Comparison of ENCODE assay signal across 8 mouse cellular contexts in genomic region chr19:10101341-10102053, GRCm38 (mm10). TPM values are rescaled to one million over a fixed set of nuclear protein-coding genes. Genes with fewer than 3 reads are reported as not detected.
DNase-seq lines count a peak whose midpoint lies in the region; ATAC-seq and TF ChIP-seq lines count a peak whose summit lies in the region.

Gene Fads2 (minus strand): TSS chr19:10101746.

- peaks cover 43% of the 10 kb centered on the region for H3K79me2 ChIP-seq in C2C12 (ENCODE audit: control insufficient read depth, insufficient read depth)

- H3K4me2 ChIP-seq in forebrain, embryonic 11.5 days (ENCODE audit: low read depth, low read length, severe bottlenecking) = peak within 1 kb of the TSS; percentile 61
- peak within 1 kb of the TSS; percentile 84 for H3K4me2 ChIP-seq in heart, embryonic 15.5 days
- H3K4me2 ChIP-seq in liver, embryonic 14.5 days (ENCODE audit: low read depth) = peak within 1 kb of the TSS; percentile 96
- peak within 1 kb of the TSS; percentile 90 for H3K4me2 ChIP-seq in neural tube, embryonic 13.5 days

- H3K27me3 ChIP-seq in C2C12 (ENCODE audit: control insufficient read depth, insufficient read depth, insufficient read length) = no peaks in the 10 kb centered on the region
- H3K27me3 ChIP-seq in forebrain, embryonic 11.5 days (ENCODE audit: control insufficient read depth, insufficient read depth, low read length) = no peaks in the 10 kb centered on the region
- H3K27me3 ChIP-seq in heart, embryonic 15.5 days = no peaks in the 10 kb centered on the region
- no peaks in the 10 kb centered on the region for H3K27me3 ChIP-seq in liver, embryonic 14.5 days (ENCODE audit: control insufficient read depth, insufficient read depth, low read length)
- no peaks in the 10 kb centered on the region for H3K27me3 ChIP-seq in neural tube, embryonic 13.5 days
- no peaks in the 10 kb centered on the region for H3K27me3 ChIP-seq in testis, adult 2 months (ENCODE audit: control insufficient read depth, insufficient read depth, low read length)

- peak; percentile 55 for DNase-seq in c-Kit-positive CD71-negative TER-119-negative erythroid progenitor cells, embryonic 14.5 days (ENCODE audit: low read depth)
- DNase-seq in forebrain, embryonic 11.5 days (ENCODE audit: low spot score) = peak; percentile 98
- DNase-seq in kidney, postnatal 36 days = peak; percentile 91 to 92
- DNase-seq in liver, embryonic 14.5 days (ENCODE audit: low read depth in 3 of 3, low spot score in 3 of 3) = peak; percentile 62 to 65 (median 64)

- H3K27ac ChIP-seq in forebrain, embryonic 11.5 days (ENCODE audit: low read depth, low read length) = peak within 1 kb of the TSS; percentile 99
- H3K27ac ChIP-seq in heart, embryonic 15.5 days = peak within 1 kb of the TSS; percentile 83
- peak within 1 kb of the TSS; percentile 38 for H3K27ac ChIP-seq in liver, embryonic 14.5 days
- H3K27ac ChIP-seq in neural tube, embryonic 13.5 days (replicated peaks) = peak within 1 kb of the TSS; percentile 99
- H3K27ac ChIP-seq in testis, adult 2 months (ENCODE audit: control insufficient read depth, insufficient read depth, low read depth, low read length) = peak within 1 kb of the TSS; percentile 86

- H3K79me3 ChIP-seq in C2C12 (ENCODE audit: low read depth) = peaks cover 21% of the 10 kb centered on the region

- TF ChIP-seq POLR2A in testis, adult 2 months (IDR thresholded peaks at IDR 0.05; ENCODE audit: control insufficient read depth, low read depth, low read length) = peak; percentile 90

- H3K9ac ChIP-seq in forebrain, embryonic 11.5 days (ENCODE audit: low read length) = peak within 1 kb of the TSS; percentile 95
- H3K9ac ChIP-seq in heart, embryonic 15.5 days = peak within 1 kb of the TSS; percentile 62
- peak within 1 kb of the TSS; percentile 66 for H3K9ac ChIP-seq in liver, embryonic 14.5 days (replicated peaks)
- peak within 1 kb of the TSS; percentile 95 for H3K9ac ChIP-seq in neural tube, embryonic 13.5 days

- peaks cover 14% of the 10 kb centered on the region for H3K36me3 ChIP-seq in C2C12 (ENCODE audit: control insufficient read depth, insufficient read depth)
- peaks cover 2% of the 10 kb centered on the region; the same call in 1 of the 2 replicates for H3K36me3 ChIP-seq in forebrain, embryonic 11.5 days (ENCODE audit: control insufficient read depth, insufficient read depth, low read length)
- no peaks in the 10 kb centered on the region for H3K36me3 ChIP-seq in heart, embryonic 15.5 days
- no peaks in the 10 kb centered on the region for H3K36me3 ChIP-seq in liver, embryonic 14.5 days (replicated peaks; ENCODE audit: control insufficient read depth, insufficient read depth, low read depth)
- 0 out of 2 replicates have a peak, but pooled peaks cover 6% of the 10 kb centered on the region for H3K36me3 ChIP-seq in neural tube, embryonic 13.5 days
- no peaks in the 10 kb centered on the region for H3K36me3 ChIP-seq in testis, adult 2 months (ENCODE audit: control insufficient read depth, insufficient read depth, low read length)

- TF ChIP-seq CTCF in C2C12 (IDR thresholded peaks at IDR 0.05; ENCODE audit: control insufficient read depth, insufficient read depth, insufficient read length) = peak; percentile 1
- peak; percentile 44; the same call in 1 of the 2 replicates for TF ChIP-seq CTCF in liver, embryonic 14.5 days (IDR thresholded peaks at IDR 0.05; ENCODE audit: low read depth)
- TF ChIP-seq CTCF in testis, adult 2 months (IDR thresholded peaks at IDR 0.05; ENCODE audit: control insufficient read depth, insufficient read depth, insufficient replicate concordance, low read depth, low read length) = no peak

- no peak for TF ChIP-seq EP300 in liver, embryonic 14.5 days (IDR thresholded peaks at IDR 0.05; ENCODE audit: low read depth)

- no peaks in the 10 kb centered on the region for H3K9me3 ChIP-seq in forebrain, embryonic 11.5 days (ENCODE audit: control insufficient read depth, low read length)
- H3K9me3 ChIP-seq in heart, embryonic 15.5 days (replicated peaks) = no peaks in the 10 kb centered on the region
- H3K9me3 ChIP-seq in liver, embryonic 14.5 days (ENCODE audit: control insufficient read depth, low read length) = no peaks in the 10 kb centered on the region
- H3K9me3 ChIP-seq in neural tube, embryonic 13.5 days = no peaks in the 10 kb centered on the region

- peak within 1 kb of the TSS; percentile 93 for H3ac ChIP-seq in C2C12 (ENCODE audit: control insufficient read depth, insufficient read length, low read depth)

- H3K4me1 ChIP-seq in forebrain, embryonic 11.5 days (replicated peaks; ENCODE audit: control insufficient read depth, insufficient read depth, low read length) = peaks cover 18% of the 10 kb centered on the region
- H3K4me1 ChIP-seq in heart, embryonic 15.5 days (replicated peaks) = peaks cover 23% of the 10 kb centered on the region
- H3K4me1 ChIP-seq in liver, embryonic 14.5 days (replicated peaks; ENCODE audit: control insufficient read depth in 2 of 2, insufficient read depth in 2 of 2, low read length in 1 of 2) = peaks cover 21 to 33% of the 10 kb centered on the region in 2 experiments
- peaks cover 49% of the 10 kb centered on the region for H3K4me1 ChIP-seq in neural tube, embryonic 13.5 days (replicated peaks)
- H3K4me1 ChIP-seq in testis, adult 2 months (ENCODE audit: control insufficient read depth, insufficient read depth, low read length) = peaks cover 7% of the 10 kb centered on the region

- H3K4me3 ChIP-seq in C2C12 (ENCODE audit: insufficient read depth, poor library complexity, severe bottlenecking) = peak within 1 kb of the TSS; percentile 79
- peak within 1 kb of the TSS; percentile 85 for H3K4me3 ChIP-seq in forebrain, embryonic 11.5 days (ENCODE audit: low read depth, low read length)
- H3K4me3 ChIP-seq in heart, embryonic 15.5 days = peak within 1 kb of the TSS; percentile 67
- peak within 1 kb of the TSS; percentile 59 to 70 for H3K4me3 ChIP-seq in liver, embryonic 14.5 days (ENCODE audit: insufficient read depth in 1 of 2, low read depth in 2 of 2, low read length in 2 of 2)
- H3K4me3 ChIP-seq in neural tube, embryonic 13.5 days = peak within 1 kb of the TSS; percentile 83
- H3K4me3 ChIP-seq in testis, adult 2 months (ENCODE audit: control insufficient read depth, low read depth, low read length) = peak within 1 kb of the TSS; percentile 75

- ATAC-seq in forebrain, embryonic 11.5 days (replicated peaks; ENCODE audit: low FRiP score) = peak; percentile 96
- ATAC-seq in heart, embryonic 15.5 days (replicated peaks; ENCODE audit: insufficient number of reproducible peaks, insufficient read depth, low FRiP score, low read depth) = peak; percentile 91
- ATAC-seq in liver, embryonic 14.5 days (ENCODE audit: insufficient read depth) = peak; percentile 80
- peak; percentile 96 for ATAC-seq in neural tube, embryonic 13.5 days (ENCODE audit: low read depth)

- WGBS in forebrain, embryonic 11.5 days = under 1% methylated on average over 52 of the region's 57 CpGs
- WGBS in heart, embryonic 15.5 days = under 1% methylated on average over 54 of the region's 57 CpGs
- under 1% methylated on average over 57 of the region's 57 CpGs for WGBS in liver, embryonic 14.5 days (ENCODE audit: insufficient replicate concordance)
- WGBS in neural tube, embryonic 13.5 days = under 1% methylated on average over 48 of the region's 57 CpGs

TF ChIP-seq in C2C12, 6 proteins besides CTCF, POLR2A, EP300 and RAD21:
- no peak for TF ChIP-seq USF1 (IDR thresholded peaks at IDR 0.05; ENCODE audit: low read depth)
- no peak for TF ChIP-seq MAX (IDR thresholded peaks at IDR 0.05)
- TF ChIP-seq CEBPB (IDR thresholded peaks at IDR 0.05; ENCODE audit: low read depth) = no peak
- no peak for TF ChIP-seq MYOD1 (IDR thresholded peaks at IDR 0.05; ENCODE audit: control insufficient read depth, insufficient read length, low read depth)
- TF ChIP-seq MYOG (IDR thresholded peaks at IDR 0.05; ENCODE audit: control insufficient read depth, extremely low read depth, insufficient read length) = no peak
- no peak for TF ChIP-seq FOSL1 (IDR thresholded peaks at IDR 0.05; ENCODE audit: insufficient read depth, low read length, poor library complexity, severe bottlenecking)

RNA-seq across cellular contexts. Expression of gene Fads2, which starts in this region (rescaled TPM):
- polyA plus RNA-seq in C2C12 (2012; fragmentation: generic; extraction: Trizol) = 72.6 TPM
- 75.9 and 83.8 TPM in 2 replicates for polyA plus RNA-seq in forebrain, embryonic 11.5 days (2014; fragmentation: Nextera tagmentation; extraction: Ambion mirVana)
- 29.3 and 48.4 TPM in 2 replicates for polyA plus RNA-seq in heart, embryonic 15.5 days (2015; fragmentation: Nextera tagmentation; extraction: Ambion mirVana)
- 41.9 and 49.2 TPM in 2 replicates for polyA plus RNA-seq in liver, embryonic 14.5 days (2012; rRNA removed)
- polyA plus RNA-seq in liver, embryonic 14.5 days (2014; fragmentation: Nextera tagmentation; extraction: Ambion mirVana) = 22.7 and 25.8 TPM in 2 replicates
- 113 and 114 TPM in 2 replicates for polyA plus RNA-seq in neural tube, embryonic 13.5 days (2015; fragmentation: Nextera tagmentation; extraction: Ambion mirVana)
- 91.5 and 97.5 TPM in 2 replicates for polyA plus RNA-seq in testis, adult 2 months (2012; rRNA removed)

Comparison
In these comparisons a context has a peak if more than half of its experiments do, and no peak if none do; other contexts are left out.
1. Peak in every context shown above with its lines: DNase-seq, ATAC-seq, H3K4me3 ChIP-seq and H3K27ac ChIP-seq.
2. H3K27ac ChIP-seq: peak in every context shown above with its lines; median percentile 99 in forebrain, embryonic 11.5 days; 99 in neural tube, embryonic 13.5 days; 86 in testis, adult 2 months; 83 in heart, embryonic 15.5 days; 38 in liver, embryonic 14.5 days.